Mouse (Mus musculus) kidney, adult 2 months (tissue): ENCODE data around the gene Flot2. TPM values are rescaled to one million over a fixed set of nuclear protein-coding genes. Genes with fewer than 3 reads are reported as not detected.

Experiments
- DNase-seq: peaks from one replicate; pipeline ENCODE4 v3.0.0; 2021
- H3K27ac ChIP-seq: fragments of 200-500 bp; 2 replicates; pipeline ENCODE4 v1.5.1; 2012; ENCODE audit warnings: low read depth, low read length, control low read depth, inconsistent platforms; ENCODE audit not compliant: insufficient read depth
- H3K27me3 ChIP-seq: fragments of 200-500 bp; replicated peaks from 2 replicates; pipeline ENCODE4 v1.6.1; 2012; ENCODE audit warnings: mild to moderate bottlenecking, moderate library complexity, low read length, inconsistent platforms; ENCODE audit not compliant: control insufficient read depth, insufficient read depth
- H3K36me3 ChIP-seq: fragments of 200-500 bp; 2 replicates; pipeline ENCODE4 v1.6.1; 2012; ENCODE audit warnings: mild to moderate bottlenecking, moderate library complexity, low read length, inconsistent platforms; ENCODE audit not compliant: control insufficient read depth, insufficient read depth
- H3K4me1 ChIP-seq: fragments of 200-500 bp; 2 replicates; pipeline ENCODE4 v1.6.1; 2011; ENCODE audit warnings: low read length; ENCODE audit not compliant: control insufficient read depth, insufficient read depth
- H3K4me3 ChIP-seq: fragments of 200-500 bp; 2 replicates; pipeline ENCODE4 v1.5.1; 2011; ENCODE audit warnings: mild to moderate bottlenecking, low read depth, low read length, control low read depth; ENCODE audit not compliant: insufficient read depth
- CTCF ChIP-seq: fragments of 200-500 bp; conservative IDR thresholded peaks from 2 replicates; pipeline ENCODE4 v1.5.1; 2011; ENCODE audit warnings: low read depth, mild to moderate bottlenecking, control low read depth, low read length, moderate library complexity, mixed read lengths; ENCODE audit not compliant: insufficient read depth, insufficient read length
- POLR2A ChIP-seq: fragments of 200-500 bp; IDR thresholded peaks from one replicate; pipeline ENCODE4 v1.6.1; 2011; ENCODE audit warnings: low read depth, low read length, control low read depth
- WGBS: fragments of 180-500 bp; shearing (Covaris S2); methylation state at CpG from one replicate; pipeline ENCODE4 v1.1.7; 2018; 5-methylcytosine and 5-hydroxymethylcytosine counted together
- polyA plus RNA-seq: library from polyadenylated mRNA; depleted of rRNA; stranded (reverse); fragments of >200 nt; gene quantifications from 2 replicates; pipeline ENCODE4 v1.2.3, GENCODE M21; 2012

Gene Flot2
- polyA plus RNA-seq, 1 experiment = 95.0 TPM

DNA sequence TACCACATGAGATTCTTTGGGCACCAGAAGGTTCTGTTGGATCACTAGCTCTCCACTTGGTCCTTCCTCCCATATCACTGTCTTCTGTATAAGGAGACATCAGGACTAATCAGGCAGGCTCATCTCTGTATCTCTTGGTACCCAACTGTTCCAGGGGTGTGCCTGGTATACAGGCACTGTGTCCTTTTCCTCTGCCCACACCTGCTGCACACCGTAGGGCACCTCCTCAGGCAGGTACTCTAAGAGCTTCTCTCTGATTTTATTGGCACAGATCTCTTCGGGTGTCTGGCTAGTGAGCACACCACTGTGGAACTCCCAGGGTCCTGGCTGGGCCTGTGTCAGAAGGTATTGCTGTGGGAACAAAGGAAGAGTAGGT lies 36.5 kb downstream of the Flot2 start:
- TF ChIP-seq POLR2A = no peak
- no peak for TF ChIP-seq CTCF
- H3K27ac ChIP-seq = no peak overlapping the region
- H3K27me3 ChIP-seq = no peaks in the 10 kb centered on the region
- DNase-seq = no peak
- no peaks in the 10 kb centered on the region; the same call in 1 of the 2 replicates for H3K36me3 ChIP-seq
- WGBS = 90% methylated on average over 2 of the region's 2 CpGs
- no peaks in the 10 kb centered on the region for H3K4me1 ChIP-seq
- no peak overlapping the region for H3K4me3 ChIP-seq

DNA sequence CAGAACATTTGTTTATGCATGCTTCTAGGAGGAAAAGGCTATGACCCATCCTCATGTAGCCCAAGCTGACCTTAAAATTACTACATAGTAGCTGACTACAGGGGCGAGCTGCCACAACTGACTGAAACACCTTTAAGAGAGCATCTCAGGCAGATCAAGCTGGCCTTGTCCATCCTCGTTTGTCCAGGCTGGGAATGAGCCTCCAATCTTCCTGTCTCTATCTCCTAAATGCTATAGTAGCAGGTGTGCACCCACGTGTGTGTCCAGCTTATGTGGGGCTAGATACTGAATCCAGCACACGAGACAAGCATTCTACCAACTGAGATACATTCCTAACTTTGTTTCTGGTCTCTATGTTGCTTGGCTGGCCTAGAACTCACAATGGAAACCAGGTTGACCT lies 36.9 kb downstream of the Flot2 start:
- 87% methylated on average over 4 of the region's 4 CpGs for WGBS
- TF ChIP-seq POLR2A (no peak), CTCF (no peak)
- no peaks in the 10 kb centered on the region; the same call in 1 of the 2 replicates for H3K36me3 ChIP-seq
- H3K27ac ChIP-seq = no peak overlapping the region
- H3K4me1 ChIP-seq = no peaks in the 10 kb centered on the region
- no peaks in the 10 kb centered on the region for H3K27me3 ChIP-seq
- no peak for DNase-seq
- H3K4me3 ChIP-seq = no peak overlapping the region

GRCm38 (mm10) chr11:78079961-78080921 lies 42.5 kb downstream of the Flot2 start, which contains the start of gene Eral1:
TSS of gene Eral1 (minus strand) at chr11:78080383.
- TF ChIP-seq POLR2A = peak; percentile 51
- TF ChIP-seq CTCF = no peak
- no peaks in the 10 kb centered on the region for H3K27me3 ChIP-seq
- peak within 1 kb of the TSS; percentile 58; the same call in 1 of the 2 replicates for H3K27ac ChIP-seq
- DNase-seq = peak; percentile 92
- H3K4me1 ChIP-seq = no peaks in the 10 kb centered on the region; the same call in 1 of the 2 replicates
- peak within 1 kb of the TSS; percentile 82 for H3K4me3 ChIP-seq
- no peaks in the 10 kb centered on the region; the same call in 1 of the 2 replicates for H3K36me3 ChIP-seq
- 2% methylated on average over 42 of the region's 42 CpGs for WGBS

- no peaks in the 10 kb centered on the region for H3K27me3 ChIP-seq
- H3K4me3 ChIP-seq = no peak overlapping the region
- TF ChIP-seq POLR2A (no peak), CTCF (no peak)
- H3K36me3 ChIP-seq = no peaks in the 10 kb centered on the region
- H3K27ac ChIP-seq = no peak overlapping the region
- no peaks in the 10 kb centered on the region; the same call in 1 of the 2 replicates for H3K4me1 ChIP-seq
- no peak for DNase-seq
- 55% methylated on average over 1 of the region's 1 CpGs for WGBS
Measured at GRCm38 (mm10) chr11:78083595-78083994, 45.9 kb downstream of the Flot2 start.

DNA sequence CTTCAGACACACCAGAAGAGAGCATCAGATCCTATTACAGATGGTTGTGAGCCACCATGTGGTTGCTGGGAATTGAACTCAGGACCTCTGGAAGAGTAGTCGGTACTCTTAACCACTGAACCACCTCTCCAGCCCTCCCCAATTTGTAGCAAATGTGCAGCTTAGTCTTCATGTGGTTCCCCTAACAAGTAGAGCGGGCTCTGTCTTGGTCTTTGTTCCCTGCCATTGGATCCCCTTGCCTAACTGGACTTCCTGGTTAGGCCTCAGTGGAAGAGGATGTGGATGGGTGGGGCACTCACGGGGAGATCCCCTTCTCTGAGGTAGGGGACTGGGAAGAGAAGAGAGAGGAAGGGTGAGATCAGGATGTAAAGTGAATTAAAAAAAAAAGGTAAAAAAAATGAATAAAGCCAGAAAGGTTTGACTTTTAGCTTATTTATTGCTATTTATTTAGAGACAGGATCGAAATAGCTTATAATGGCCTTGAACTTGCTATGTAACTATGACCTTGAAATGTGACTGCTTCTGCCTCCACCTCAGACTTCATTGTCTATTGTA lies 49.3 kb downstream of the Flot2 start:
- H3K4me3 ChIP-seq = no peak overlapping the region
- 77% methylated on average over 4 of the region's 4 CpGs for WGBS

DNA sequence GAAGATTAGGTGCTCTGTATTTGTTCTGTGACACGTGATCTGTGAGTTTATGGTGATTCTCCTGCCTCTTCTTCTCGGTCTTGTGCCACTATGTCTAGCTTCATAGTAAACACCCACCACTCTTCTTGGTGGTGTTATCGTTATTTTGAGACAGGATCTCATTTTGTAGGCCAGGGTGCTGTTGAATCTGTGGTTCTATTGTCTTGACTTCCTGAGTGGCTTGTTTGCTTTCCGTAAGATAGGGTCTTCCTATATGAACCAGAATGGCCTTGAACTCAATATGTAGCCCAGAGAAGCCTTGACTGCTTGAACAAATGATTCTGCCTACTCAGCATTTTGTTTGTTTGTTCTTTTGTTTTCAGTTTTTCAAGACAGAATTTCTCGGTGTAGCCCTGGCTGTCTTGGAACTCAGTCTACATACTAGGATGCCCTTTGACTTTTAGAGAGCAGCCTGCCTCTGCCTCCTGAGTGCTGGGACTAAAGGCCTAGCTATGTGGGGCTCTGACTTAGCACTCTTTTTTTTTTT lies 50.1 kb downstream of the Flot2 start:
- no peaks in the 10 kb centered on the region for H3K36me3 ChIP-seq
- no peak overlapping the region for H3K4me3 ChIP-seq
- no peak for DNase-seq
- 70% methylated on average over 5 of the region's 5 CpGs for WGBS
- no peaks in the 10 kb centered on the region for H3K4me1 ChIP-seq
- no peaks in the 10 kb centered on the region for H3K27me3 ChIP-seq
- H3K27ac ChIP-seq = no peak overlapping the region
- no peak for TF ChIP-seq POLR2A
- no peak for TF ChIP-seq CTCF

More for the DNA sequence above, 49.3 kb downstream of the Flot2 start:
- Histone ChIP-seq H3K36me3 (no peaks in the 10 kb centered on the region), H3K4me1 (no peaks in the 10 kb centered on the region), H3K27ac (no peak overlapping the region), H3K27me3 (no peaks in the 10 kb centered on the region)
- TF ChIP-seq POLR2A (no peak), CTCF (no peak)
- DNase-seq = no peak

DNA sequence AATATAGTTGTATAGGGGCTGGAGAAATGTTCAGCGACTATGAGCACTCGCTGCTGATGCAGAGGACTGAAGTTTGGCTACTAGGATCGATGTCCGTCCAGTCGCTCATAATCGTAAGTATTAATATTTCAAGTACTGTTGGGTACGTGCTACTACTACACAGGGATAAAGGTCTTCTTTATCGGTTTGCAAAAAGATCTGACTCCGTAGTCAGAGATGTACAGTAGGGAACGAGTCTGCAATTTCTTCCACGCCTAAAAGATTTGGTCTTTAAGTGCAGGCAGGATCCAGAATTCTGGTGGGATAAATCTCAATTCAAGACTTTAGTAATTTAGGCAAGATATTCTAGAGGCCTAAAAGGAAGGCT lies 56.4 kb downstream of the Flot2 start:
- peak overlapping the region; percentile 42; the same call in 1 of the 2 replicates for H3K27ac ChIP-seq
- H3K4me1 ChIP-seq = peaks cover 6% of the 10 kb centered on the region; the same call in 1 of the 2 replicates
- H3K4me3 ChIP-seq = peak overlapping the region; percentile 69
- H3K27me3 ChIP-seq = no peaks in the 10 kb centered on the region
- 49% methylated on average over 11 of the region's 11 CpGs for WGBS
- no peak for DNase-seq
- TF ChIP-seq POLR2A (no peak), CTCF (no peak)
- H3K36me3 ChIP-seq = no peaks in the 10 kb centered on the region
